Mouse (Mus musculus) thymus, postnatal 14 days (tissue): ENCODE results near the gene Vars2.

Experiments
- DNase-seq: peaks from one replicate; pipeline ENCODE4 v3.0.0; 2021

The Vars2 gene

GRCm38 (mm10) chr17:35667334-35668065, at the start of gene Vars2:
Gene Vars2, minus strand, starts transcription at chr17:35667592.
- DNase-seq, result peak; percentile 98

- DNase-seq, result no peak
Observed at GRCm38 (mm10) chr17:35717080-35717479, 49.7 kb upstream of the Vars2 start.

- no peak for DNase-seq
Observed at GRCm38 (mm10) chr17:35716114-35716513, 48.7 kb upstream of the Vars2 start.

DNA sequence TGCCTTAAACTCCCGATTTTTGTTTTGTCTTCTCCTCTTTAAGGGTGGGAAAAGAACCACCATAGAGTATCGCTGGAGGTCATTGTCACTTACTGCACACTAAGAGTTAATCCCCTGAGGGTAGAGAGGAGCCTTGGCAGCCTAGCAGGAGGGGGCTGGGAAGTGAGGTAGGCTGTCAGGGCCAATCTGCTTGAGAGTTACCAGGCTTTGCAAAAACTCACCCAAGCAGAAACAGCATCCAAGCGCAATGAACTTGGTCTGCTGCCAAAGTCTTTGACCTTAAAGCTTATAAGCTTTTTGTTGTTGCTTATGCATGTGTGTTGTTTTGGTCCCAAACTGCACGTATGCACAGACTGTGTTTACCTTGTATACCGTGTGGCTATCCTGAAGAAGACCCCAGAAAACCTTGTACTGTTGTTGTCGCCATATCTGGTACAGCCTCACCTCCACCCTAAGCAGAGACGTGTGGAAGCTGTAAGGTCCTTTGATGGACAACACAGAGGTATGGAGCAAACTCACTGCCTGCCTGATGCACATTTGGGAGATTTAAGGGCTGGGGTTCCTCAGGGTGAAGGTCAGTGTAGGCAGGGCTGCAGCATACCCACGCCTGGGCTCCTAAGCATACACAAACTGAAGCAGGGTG, 43.4 kb upstream of the Vars2 start:
- no peak for DNase-seq

DNA sequence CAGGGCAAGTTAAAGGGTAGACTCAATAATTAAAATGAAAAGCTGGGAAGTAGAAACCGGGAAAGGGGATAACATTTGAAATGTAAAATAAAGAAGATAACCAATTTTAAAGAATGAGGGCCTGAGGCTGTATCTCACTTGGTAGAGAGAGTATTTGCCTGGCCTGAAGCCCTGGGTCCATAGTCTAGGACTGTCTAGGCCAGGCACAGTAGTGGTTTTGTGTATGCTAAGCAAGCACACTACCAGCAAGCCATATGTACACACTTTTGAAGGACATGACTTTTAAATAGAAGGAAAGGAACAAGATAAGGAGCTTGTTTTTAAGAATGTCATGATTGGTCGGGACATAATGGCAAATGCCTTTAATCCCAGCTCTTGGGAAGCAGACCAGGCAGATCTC, 41.2 kb upstream of the Vars2 start:
- DNase-seq, result no peak

- peak; percentile 63 for DNase-seq
Observed at GRCm38 (mm10) chr17:35707929-35708328, 40.5 kb upstream of the Vars2 start.

DNA sequence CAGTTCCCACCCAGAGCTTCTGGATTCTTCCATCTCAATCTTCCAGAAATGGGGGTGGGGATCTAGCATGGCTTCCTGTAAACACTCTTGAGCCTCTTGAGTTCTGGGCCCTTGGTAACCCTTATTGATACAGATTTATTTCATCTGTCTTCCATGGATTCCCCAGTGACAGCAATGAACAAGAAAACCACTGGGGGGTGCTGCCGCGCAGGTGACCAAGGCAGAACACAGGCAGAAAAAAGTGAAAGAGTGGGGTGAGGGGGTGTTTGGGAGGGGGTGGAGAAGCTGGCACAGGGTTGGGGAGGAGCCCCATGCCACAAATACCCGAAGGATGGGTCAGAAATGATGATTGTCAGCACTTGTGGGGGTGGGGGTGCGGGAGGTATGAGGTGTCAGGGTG, 38.4 kb upstream of the Vars2 start:
- peak; percentile 70 for DNase-seq

- DNase-seq, result peak; percentile 63
Observed at GRCm38 (mm10) chr17:35704621-35705464, 37.5 kb upstream of the Vars2 start, which contains the start of gene Ddr1. Gene Ddr1, minus strand, starts transcription at chr17:35704621.

DNA sequence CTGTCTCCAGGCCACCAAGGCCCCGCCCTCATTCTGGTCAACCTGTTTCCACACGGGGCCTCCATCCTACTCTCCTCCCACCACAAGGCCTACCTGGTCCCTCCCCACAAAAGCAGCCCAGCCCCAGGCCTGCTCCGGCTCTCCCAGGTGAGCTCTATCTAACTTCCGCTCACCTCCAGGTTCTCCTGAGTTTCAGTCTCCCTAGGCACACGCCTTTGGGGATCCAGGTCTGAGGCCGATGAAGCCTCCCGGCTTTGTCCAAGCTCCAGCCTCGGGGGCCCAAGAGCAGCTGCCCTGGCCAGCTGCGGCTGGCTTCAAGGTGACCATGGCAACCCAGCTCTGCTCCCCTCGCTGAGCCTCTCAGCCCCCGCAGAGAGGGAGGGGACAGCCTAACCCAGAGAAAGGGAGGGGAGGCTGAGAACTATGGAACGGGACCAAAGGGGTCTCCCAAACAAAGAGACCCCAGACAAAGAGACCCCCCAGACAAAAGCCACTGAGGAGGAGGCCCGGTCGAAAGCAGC, 36.4 kb upstream of the Vars2 start:
- DNase-seq, result no peak

- DNase-seq, result no peak
Observed at GRCm38 (mm10) chr17:35703065-35703464, 35.7 kb upstream of the Vars2 start.

DNA sequence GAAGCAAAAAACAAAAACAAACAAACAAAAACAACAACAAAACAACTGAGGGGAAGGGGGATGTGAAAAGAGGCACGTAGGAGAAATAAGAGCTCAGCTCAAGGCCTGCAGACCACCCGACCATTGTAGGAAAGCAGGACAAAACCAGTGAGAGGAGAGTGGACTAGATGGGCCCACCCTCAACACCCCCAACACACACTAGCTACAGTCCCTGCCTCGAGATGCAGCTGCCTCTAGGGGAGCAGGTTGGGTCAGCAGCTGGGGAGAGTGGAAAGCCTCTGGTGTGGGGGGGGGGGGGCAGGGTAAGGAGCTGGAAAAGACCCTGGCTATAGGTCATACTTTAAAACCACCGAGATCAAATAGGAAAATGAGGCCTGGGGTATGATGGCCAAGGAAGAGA, 35.2 kb upstream of the Vars2 start:
- DNase-seq, result no peak

GRCm38 (mm10) chr17:35701978-35702461, 34.6 kb upstream of the Vars2 start:
- no peak for DNase-seq

DNA sequence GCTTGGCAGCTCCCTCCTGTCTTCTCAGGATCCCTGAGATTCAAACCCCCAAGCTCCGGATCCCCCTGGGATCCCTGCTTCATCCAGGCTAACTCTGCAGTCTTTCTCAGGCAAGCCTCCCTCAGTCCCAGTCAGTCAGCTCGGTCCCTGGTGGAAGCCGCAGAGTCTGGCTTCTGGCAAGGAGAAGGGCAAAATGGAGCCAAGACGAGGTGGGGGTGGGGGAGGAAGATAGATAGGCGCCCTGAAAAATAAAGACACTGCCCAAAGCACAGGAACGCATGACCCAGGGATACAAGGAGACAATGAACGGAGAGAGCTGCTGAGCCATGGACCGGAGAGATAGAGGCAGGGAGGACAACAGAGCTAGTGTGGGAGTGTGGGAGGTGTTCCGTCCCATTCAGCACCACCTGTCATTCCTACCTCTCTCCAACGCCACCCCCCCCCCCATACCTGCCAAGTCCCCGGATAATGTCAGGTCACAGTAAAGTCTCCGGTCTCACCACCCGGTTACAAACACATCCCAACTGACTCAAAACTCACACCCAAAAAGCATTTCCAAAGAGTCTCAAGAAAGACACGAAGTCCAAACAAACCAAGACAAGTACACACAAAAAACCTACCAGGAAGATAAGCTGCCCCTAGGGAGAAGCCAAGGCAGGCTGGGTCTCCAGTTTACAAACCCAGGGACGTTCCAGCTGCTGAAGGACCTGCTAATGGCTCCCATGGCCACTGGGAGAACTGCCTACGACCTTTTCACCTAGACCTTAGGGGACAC, 34.0 kb upstream of the Vars2 start:
- no peak for DNase-seq

DNA sequence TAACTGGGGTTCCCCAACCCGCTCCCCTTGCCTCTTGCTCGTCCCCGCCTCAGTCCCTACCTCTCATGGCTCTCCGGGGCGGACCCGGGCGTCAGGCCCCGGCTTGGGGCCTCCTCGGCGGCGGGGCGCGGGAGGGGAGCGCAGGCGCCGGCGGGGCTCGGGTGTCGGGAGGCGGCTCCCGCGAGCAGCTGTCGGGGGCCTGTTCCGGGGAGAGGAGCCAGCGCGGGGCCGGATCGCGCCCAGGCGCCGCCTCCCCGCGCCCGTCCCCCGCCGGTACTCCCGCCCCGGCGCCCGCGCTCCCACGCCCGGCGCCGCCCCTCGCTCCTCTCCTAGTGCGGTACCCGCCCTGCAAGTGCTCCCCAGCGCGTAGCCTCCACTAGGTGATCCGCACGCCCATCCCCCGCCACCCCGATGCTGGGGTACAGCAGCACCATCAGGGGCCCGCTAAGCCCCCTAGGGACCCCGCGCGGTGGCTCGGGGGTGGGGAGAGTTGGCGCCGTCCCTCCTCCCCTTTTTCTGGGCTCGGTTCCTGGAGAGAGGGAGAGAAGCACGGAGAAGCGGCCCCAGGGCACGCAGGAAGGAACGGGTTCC, 33.1 kb upstream of the Vars2 start:
- peak; percentile 87 for DNase-seq

DNA sequence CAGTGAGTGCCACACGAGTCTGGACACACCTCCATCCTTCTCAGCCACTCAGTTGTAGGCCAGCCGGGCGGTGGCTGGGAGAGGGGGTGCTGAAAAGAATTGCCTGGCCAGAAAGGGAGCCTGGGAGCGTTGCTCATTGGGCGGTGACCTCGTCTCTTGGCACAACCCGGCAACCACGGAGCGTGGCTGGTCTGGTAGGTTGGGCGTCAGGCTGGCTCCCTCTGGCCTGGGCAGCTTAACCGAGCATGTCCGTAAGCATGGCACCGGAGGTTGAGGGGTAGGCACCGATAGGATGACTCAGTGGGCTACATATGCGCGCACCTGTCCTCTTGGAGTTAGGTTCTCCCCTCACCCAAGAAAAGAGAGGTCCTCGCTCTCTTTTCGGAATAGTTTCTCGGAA, 32.5 kb upstream of the Vars2 start:
- peak; percentile 37 for DNase-seq

GRCm38 (mm10) chr17:35698501-35698883, 31.1 kb upstream of the Vars2 start:
- no peak for DNase-seq

DNA sequence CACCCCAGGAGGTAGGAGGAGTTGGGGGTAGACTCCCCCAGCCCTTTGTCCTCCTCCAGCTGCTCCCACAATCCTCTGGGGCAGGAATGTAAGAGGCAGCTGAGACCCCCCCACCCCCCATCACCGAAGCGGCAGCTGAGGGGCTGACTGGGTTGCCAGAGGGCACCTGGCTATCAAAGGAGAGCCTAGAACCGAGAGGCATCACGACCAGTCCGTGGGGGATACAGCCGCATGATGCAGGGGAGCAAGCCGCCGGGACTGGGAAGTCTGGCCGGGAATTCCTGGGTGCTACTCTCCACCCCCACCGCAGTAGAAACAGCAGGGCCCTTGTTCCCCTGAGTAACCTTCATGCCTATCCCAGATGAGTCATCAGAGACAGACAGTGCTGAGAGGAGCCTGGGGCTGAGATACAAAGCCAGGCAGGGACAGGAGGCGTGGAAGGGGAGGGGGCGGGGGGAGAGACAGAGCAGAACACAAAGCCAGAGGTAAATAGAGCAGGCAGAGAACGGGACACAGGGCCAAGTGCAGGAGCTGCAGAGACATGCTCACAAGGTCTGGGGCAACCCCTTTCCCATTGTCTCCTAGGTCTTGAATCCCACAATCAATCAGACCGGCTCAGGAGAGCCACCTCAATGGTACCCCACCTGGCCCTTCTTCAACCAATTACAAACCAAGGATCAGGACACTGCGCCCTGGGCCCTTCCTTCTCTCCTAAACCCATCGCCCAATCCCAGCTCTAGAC, 30.5 kb upstream of the Vars2 start:
- DNase-seq, result no peak

- DNase-seq, result no peak
Observed at GRCm38 (mm10) chr17:35697429-35697758, 30.0 kb upstream of the Vars2 start.

DNA sequence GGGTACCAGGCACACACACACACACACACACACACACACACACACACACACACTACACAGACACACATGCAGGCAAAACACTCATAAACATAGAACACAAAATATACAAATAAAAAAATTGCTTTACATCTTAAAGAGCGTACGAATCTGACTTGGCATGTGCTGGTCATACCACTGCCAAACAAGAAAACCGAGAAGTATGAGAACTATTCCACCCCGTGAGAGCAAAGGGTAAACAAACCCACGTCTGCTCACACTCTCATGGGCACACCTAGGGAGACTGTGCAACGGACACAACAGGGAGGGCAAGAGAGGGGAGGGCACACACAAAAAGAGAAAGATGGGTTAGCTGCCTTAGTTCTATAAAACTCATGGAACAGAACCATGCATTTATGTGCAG, 29.3 kb upstream of the Vars2 start:
- no peak for DNase-seq

DNA sequence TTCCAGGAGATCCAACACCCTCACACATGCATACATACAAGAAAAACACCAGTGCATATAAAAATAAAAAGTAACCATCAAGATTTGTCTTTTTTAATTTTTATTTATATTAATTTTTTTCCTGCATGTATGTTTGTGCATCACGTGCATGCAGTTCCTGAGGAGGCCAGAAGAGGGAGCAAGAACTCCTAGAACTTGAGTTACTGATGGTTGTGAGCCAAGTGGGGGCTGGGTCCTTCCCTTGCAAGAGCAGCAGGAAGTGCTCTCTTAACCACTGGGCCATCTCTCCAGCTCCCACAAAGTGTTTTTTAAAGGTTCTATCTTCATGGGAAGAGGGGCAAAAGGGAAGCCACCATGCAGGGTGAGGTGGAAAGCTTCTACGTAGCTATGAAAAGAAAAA, 27.9 kb upstream of the Vars2 start:
- DNase-seq, result peak; percentile 65

- no peak for DNase-seq
Observed at GRCm38 (mm10) chr17:35693906-35694305, 26.5 kb upstream of the Vars2 start.

DNA sequence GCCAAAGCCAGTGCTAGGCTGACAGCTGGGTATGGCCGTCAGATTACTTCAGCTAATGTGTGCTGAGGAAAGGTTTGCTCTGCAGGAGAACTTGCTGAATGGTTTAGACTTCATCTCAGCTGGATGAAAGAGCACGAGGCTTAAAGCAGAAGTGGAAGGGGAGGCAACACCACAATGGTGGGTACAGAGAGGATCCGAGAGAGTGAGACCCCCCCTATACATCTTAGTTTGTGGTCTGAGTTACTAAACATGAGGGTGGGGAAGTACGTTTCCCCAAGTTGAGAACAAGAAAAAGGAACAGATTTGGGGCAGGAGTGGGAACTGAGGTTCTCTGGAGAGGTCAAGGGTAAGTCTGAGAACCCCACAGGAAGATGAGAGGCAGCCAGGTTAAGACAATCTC, 25.0 kb upstream of the Vars2 start:
- no peak for DNase-seq
